Mouse (Mus musculus) midbrain, embryonic 14.5 days (tissue): Measurements from ENCODE around the gene Rhod. TPM values are rescaled to one million over a fixed set of nuclear protein-coding genes. Genes with fewer than 3 reads are reported as not detected.
"Not testable (repeated sequence)": the region's sequence is repeated elsewhere in the genome, so short reads cannot be mapped to it uniquely, and the experiment has no call there.

Experiments
- ATAC-seq: fragments of 200-750 bp; cut with Nextera tagmentation; 2 replicates; pipeline ENCODE4 v1.8.0; 2017; ENCODE audit warnings: moderate number of reproducible peaks, moderate library complexity; ENCODE audit not compliant: low FRiP score, low TSS enrichment
- DNase-seq: peaks from one replicate; pipeline ENCODE4 v3.0.0-alpha.2; 2015
- H3K27ac ChIP-seq: fragments of 300-500 bp; sonication (generic); replicated peaks from 2 replicates; pipeline ENCODE4 v1.5.1; 2014; ENCODE audit warnings: mild to moderate bottlenecking, low read depth, low read length, moderate library complexity
- H3K27me3 ChIP-seq: fragments of 300-500 bp; sonication (generic); 2 replicates; pipeline ENCODE4 v1.6.1; 2014; ENCODE audit warnings: low read length, control low read depth, mixed read lengths; ENCODE audit not compliant: control insufficient read depth, insufficient read depth
- H3K36me3 ChIP-seq: fragments of 300-500 bp; sonication (generic); 2 replicates; pipeline ENCODE4 v1.6.1; 2014; ENCODE audit warnings: low read length, control low read depth; ENCODE audit not compliant: control insufficient read depth, insufficient read depth
- H3K4me1 ChIP-seq: fragments of 300-500 bp; sonication (generic); 2 replicates; pipeline ENCODE4 v1.6.1; 2014; ENCODE audit warnings: mild to moderate bottlenecking, antibody characterized with exemption, low read length, control low read depth; ENCODE audit not compliant: control insufficient read depth, insufficient read depth
- H3K4me2 ChIP-seq: fragments of 300-500 bp; sonication (generic); 2 replicates; pipeline ENCODE4 v1.6.1; 2014; ENCODE audit warnings: mild to moderate bottlenecking, low read length, moderate library complexity
- H3K4me3 ChIP-seq: fragments of 300-500 bp; sonication (generic); replicated peaks from 2 replicates; pipeline ENCODE4 v1.5.1; 2014; ENCODE audit warnings: low read depth, low read length
- H3K9ac ChIP-seq: fragments of 300-500 bp; sonication (generic); replicated peaks from 2 replicates; pipeline ENCODE4 v1.6.1; 2014; ENCODE audit warnings: mild to moderate bottlenecking, low read length, moderate library complexity
- H3K9me3 ChIP-seq: fragments of 300-500 bp; sonication (generic); 2 replicates; pipeline ENCODE4 v1.6.1; 2016; ENCODE audit warnings: low read length, control low read depth, mixed read lengths; ENCODE audit not compliant: control insufficient read depth
- WGBS: fragments of 180-500 bp; shearing (Covaris S2); extraction: QIAGEN DNeasy Blood & Tissue Kit; methylation state at CpG from one replicate; pipeline ENCODE4 v1.1.7; 2014; 5-methylcytosine and 5-hydroxymethylcytosine counted together
- polyA plus RNA-seq: library from polyadenylated mRNA; unstranded; fragments of >200 nt; fragmentation: Nextera tagmentation; extraction: Ambion mirVana; gene quantifications from 2 replicates; pipeline ENCODE4 v1.2.1, GENCODE M21; 2014

Gene Rhod
- polyA plus RNA-seq, 1 experiment from 2014 or later: 4.8 TPM

DNA sequence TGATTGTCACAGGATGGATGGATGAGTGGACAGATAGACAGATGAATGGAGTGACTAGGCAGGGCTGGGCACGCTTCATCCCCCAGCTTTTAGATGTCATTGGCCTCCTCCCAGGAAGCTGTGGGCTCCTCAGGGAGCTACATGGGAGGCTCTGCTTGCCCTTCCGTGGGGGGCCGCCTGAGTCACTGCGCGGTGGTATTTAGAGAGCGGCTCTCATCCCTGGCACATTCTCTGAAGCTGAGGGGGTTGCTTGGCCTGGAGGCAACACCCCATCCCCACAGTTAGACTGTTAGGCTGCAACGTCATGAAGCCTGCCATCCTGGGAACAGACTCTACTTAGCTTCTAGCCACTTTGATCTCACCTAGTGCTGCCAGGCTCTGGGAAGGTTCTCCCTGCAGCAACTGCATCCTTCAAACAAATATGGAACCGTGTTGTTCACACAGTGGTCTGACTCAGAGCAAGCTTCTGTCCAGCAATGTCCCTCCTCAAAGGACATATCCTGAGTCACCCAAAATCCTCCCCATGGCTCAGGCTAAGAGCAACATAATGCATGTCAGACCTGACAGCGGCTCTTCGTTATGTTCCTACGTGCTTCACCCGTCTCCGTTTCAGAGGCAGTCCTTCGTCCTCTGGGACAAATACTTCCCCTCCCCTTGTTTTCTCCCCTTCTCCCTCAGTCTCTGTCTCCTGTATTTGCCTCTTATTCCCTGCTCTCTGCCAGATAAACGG, 16.0 kb upstream of the Rhod start:
- H3K9me3 ChIP-seq: no peaks in the 10 kb centered on the region
- ATAC-seq: no peak
- DNase-seq: no peak
- H3K36me3 ChIP-seq: no peaks in the 10 kb centered on the region
- no peak overlapping the region for H3K4me3 ChIP-seq
- 81% methylated on average over 15 of the region's 15 CpGs for WGBS
- no peak overlapping the region for H3K4me2 ChIP-seq
- H3K27ac ChIP-seq: no peak overlapping the region
- no peaks in the 10 kb centered on the region for H3K4me1 ChIP-seq
- no peaks in the 10 kb centered on the region for H3K27me3 ChIP-seq
- H3K9ac ChIP-seq: no peak overlapping the region

DNA sequence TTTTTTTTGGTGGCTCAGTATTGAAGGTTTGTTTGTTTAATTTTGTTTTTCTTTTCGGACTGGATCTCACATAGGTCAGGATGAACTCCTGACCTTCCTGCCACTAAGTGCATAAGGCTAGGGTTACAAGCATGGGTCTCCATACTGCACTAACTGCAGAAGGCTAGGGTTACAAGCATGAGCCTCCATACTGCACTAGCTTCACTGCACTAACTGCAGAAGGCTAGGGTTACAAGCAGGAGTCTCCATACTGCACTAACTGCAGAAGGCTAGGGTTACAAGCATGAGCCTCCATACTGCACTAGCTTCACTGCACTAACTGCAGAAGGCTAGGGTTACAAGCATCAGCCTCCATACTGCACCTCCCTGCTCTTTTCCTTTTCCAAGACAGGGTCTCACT, 14.8 kb upstream of the Rhod start:
- 79% methylated on average over 1 of the region's 1 CpGs for WGBS
- not testable (repeated sequence) for ATAC-seq

GRCm38 (mm10) chr19:4452525-4452924, 13.3 kb upstream of the Rhod start:
- Histone ChIP-seq H3K4me1 (no peaks in the 10 kb centered on the region), H3K4me3 (no peak overlapping the region), H3K4me2 (no peak overlapping the region), H3K27me3 (no peaks in the 10 kb centered on the region), H3K27ac (no peak overlapping the region), H3K9ac (no peak overlapping the region), H3K36me3 (no peaks in the 10 kb centered on the region), H3K9me3 (no peaks in the 10 kb centered on the region)
- WGBS: 45% methylated on average over 4 of the region's 4 CpGs
- no peak for ATAC-seq
- DNase-seq: no peak

More for the DNA sequence above, 14.8 kb upstream of the Rhod start:
- H3K27me3 ChIP-seq, H3K9ac ChIP-seq, H3K9me3 ChIP-seq, DNase-seq, H3K4me1 ChIP-seq, H3K4me2 ChIP-seq, H3K27ac ChIP-seq, H3K36me3 ChIP-seq, H3K4me3 ChIP-seq: not testable (repeated sequence)

DNA sequence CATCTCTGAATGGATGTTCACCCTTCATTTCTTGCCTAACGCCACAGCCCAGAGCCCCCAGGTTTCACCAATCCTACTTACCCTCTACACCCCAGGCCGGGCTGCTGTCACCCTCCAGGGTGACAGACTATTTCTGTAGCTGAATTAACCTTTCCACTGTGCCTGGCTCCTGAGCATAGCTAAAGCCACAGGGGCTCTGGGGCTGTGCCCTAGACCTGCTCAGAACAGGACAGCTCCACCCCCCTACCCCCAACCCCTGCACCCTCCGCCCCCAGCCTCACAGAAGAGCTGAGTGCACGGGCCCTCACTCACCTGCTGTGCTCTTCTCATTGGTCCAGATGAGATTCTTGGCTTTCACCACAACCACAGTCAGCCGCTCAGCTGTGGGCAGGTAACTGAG, 12.7 kb upstream of the Rhod start:
- DNase-seq (no peak), ATAC-seq (no peak)
- Histone ChIP-seq H3K4me3 (no peak overlapping the region), H3K27ac (no peak overlapping the region), H3K36me3 (no peaks in the 10 kb centered on the region), H3K4me2 (no peak overlapping the region), H3K4me1 (no peaks in the 10 kb centered on the region), H3K9me3 (no peaks in the 10 kb centered on the region), H3K9ac (no peak overlapping the region), H3K27me3 (no peaks in the 10 kb centered on the region)
- WGBS: 18% methylated on average over 5 of the region's 5 CpGs

DNA sequence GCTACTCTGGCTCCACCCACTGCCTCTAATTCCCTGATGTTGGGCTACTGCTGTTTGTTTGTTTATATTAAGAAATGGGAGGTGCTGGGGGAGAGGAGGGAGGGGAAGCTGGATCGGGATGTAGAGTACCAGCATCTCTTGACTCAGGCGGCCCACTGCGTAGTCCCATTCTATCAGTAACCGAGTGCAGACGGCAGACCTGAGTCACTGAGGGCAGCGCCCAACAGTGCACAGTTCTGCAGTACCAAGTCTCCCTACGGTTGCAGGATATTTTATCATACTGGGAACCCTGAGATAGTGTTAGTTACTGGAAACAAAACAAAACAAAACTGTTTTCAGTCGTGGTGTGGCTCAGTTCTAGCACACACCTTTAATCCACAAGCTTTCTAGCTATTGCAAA, 11.9 kb upstream of the Rhod start:
- WGBS: 69% methylated on average over 8 of the region's 8 CpGs
- no peak overlapping the region for H3K27ac ChIP-seq
- H3K4me2 ChIP-seq: no peak overlapping the region
- H3K9me3 ChIP-seq: no peaks in the 10 kb centered on the region
- no peaks in the 10 kb centered on the region for H3K27me3 ChIP-seq
- DNase-seq: no peak
- H3K4me3 ChIP-seq: no peak overlapping the region
- no peaks in the 10 kb centered on the region for H3K4me1 ChIP-seq
- H3K9ac ChIP-seq: no peak overlapping the region
- no peak for ATAC-seq
- no peaks in the 10 kb centered on the region for H3K36me3 ChIP-seq

DNA sequence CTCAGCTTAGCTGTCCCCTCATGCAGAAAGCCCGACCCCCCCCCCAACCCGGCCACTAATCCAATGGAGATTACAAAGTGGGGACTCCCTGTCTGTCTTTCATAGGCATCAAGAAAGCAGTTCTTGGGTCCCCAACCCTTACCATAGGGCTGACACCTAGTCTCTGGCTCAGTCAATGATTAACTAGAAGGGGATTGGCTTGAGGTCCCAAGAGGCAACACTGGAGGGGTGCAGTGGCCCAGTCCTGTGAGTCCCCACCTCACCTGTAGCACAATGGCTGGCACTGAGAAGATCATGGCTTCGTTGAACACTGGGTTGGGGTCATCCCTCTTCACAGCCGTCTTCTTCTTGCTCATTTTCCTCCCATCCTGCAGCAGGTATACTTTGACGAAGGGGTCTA, 11.4 kb upstream of the Rhod start:
- H3K9ac ChIP-seq: no peak overlapping the region
- no peaks in the 10 kb centered on the region for H3K27me3 ChIP-seq
- WGBS: 68% methylated on average over 5 of the region's 5 CpGs
- no peak overlapping the region for H3K4me2 ChIP-seq
- H3K27ac ChIP-seq: no peak overlapping the region
- DNase-seq: no peak
- no peaks in the 10 kb centered on the region for H3K9me3 ChIP-seq
- ATAC-seq: no peak
- H3K4me1 ChIP-seq: no peaks in the 10 kb centered on the region
- no peak overlapping the region for H3K4me3 ChIP-seq
- H3K36me3 ChIP-seq: no peaks in the 10 kb centered on the region

DNA sequence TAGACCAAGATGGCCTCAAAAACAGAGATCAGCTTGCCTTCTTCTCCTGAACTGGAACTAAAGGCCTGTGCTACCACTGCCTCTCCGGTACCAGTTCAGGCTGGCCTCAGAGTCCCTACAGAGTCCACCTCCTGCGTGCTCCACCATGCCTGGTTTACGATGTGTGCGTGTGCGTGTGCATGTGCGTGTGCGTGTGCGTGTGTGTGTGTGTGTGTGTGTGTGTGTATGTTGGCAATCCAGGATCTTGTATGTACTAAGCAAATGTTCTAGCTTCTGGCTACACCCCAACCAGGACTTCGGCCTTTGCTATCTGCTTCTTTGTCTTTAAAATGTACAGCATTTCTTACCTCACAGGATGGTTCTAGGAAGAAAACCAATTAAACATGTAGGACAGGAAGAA, 10.0 kb upstream of the Rhod start:
- Histone ChIP-seq H3K4me1 (no peaks in the 10 kb centered on the region), H3K9ac (no peak overlapping the region), H3K4me2 (no peak overlapping the region), H3K27me3 (no peaks in the 10 kb centered on the region), H3K4me3 (no peak overlapping the region), H3K9me3 (no peaks in the 10 kb centered on the region), H3K27ac (no peak overlapping the region), H3K36me3 (no peaks in the 10 kb centered on the region)
- ATAC-seq (no peak), DNase-seq (no peak)
- 95% methylated on average over 9 of the region's 9 CpGs for whole genome bisulfite sequencing

- no peak for ATAC-seq
- no peak overlapping the region for H3K9ac ChIP-seq
- H3K27ac ChIP-seq: no peak overlapping the region
- H3K27me3 ChIP-seq: no peaks in the 10 kb centered on the region
- no peak overlapping the region for H3K4me3 ChIP-seq
- WGBS: 94% methylated on average over 9 of the region's 9 CpGs
- no peaks in the 10 kb centered on the region for H3K9me3 ChIP-seq
- H3K36me3 ChIP-seq: no peaks in the 10 kb centered on the region
- DNase-seq: no peak
- no peaks in the 10 kb centered on the region for H3K4me1 ChIP-seq
- no peak overlapping the region for H3K4me2 ChIP-seq
Observed at GRCm38 (mm10) chr19:4447445-4447844, 8.2 kb upstream of the Rhod start.

- no peak overlapping the region for H3K9ac ChIP-seq
- no peaks in the 10 kb centered on the region for H3K9me3 ChIP-seq
- no peaks in the 10 kb centered on the region for H3K4me1 ChIP-seq
- no peaks in the 10 kb centered on the region for H3K36me3 ChIP-seq
- DNase-seq: no peak
- no peak overlapping the region for H3K27ac ChIP-seq
- no peak overlapping the region for H3K4me3 ChIP-seq
- no peak for ATAC-seq
- no peaks in the 10 kb centered on the region for H3K27me3 ChIP-seq
- WGBS: 86% methylated on average over 8 of the region's 8 CpGs
- no peak overlapping the region for H3K4me2 ChIP-seq
Observed at GRCm38 (mm10) chr19:4446661-4447420, 7.6 kb upstream of the Rhod start.
